Mouse (Mus musculus): ENCODE measurements around the gene Tuba1a. TPM values are rescaled to one million over a fixed set of nuclear protein-coding genes. Genes with fewer than 3 reads are reported as not detected.

Tuba1a gene
- 1,129 and 1,167 TPM in 2 replicates for polyA plus RNA-seq (2014; fragmentation: Nextera tagmentation; extraction: Ambion mirVana)

GRCm38 (mm10) chr15:98953401-98954356 is at the start of gene Tuba1a, which contains the start of gene Gm49450:
Tuba1a (minus strand) TSS chr15:98953703.
Gm49450 (minus strand) TSS chr15:98953551.
- Histone ChIP-seq H3K36me3 (ENCODE audit: insufficient read depth) (0 out of 2 replicates have a peak, but pooled peaks cover 7% of the 10 kb centered on the region), H3K4me3 (ENCODE audit: low read depth, low read length) (peak within 1 kb of the TSS; percentile 78), H3K9me3 (ENCODE audit: low read depth, low read length) (no peaks in the 10 kb centered on the region), H3K27ac (ENCODE audit: low read depth) (peak within 1 kb of the TSS; percentile 98), H3K27me3 (ENCODE audit: insufficient read depth, low read length) (no peaks in the 10 kb centered on the region), H3K4me1 (ENCODE audit: insufficient read depth) (no peaks in the 10 kb centered on the region; the same call in 1 of the 2 replicates), H3K9ac (peak within 1 kb of the TSS; percentile 95), H3K4me2 (peak within 1 kb of the TSS; percentile 75)
- ATAC-seq (ENCODE audit: insufficient read depth) = peak; percentile 99
- DNase-seq = peak; percentile 98
- 6% methylated on average over 28 of the region's 28 CpGs for WGBS
- TF ChIP-seq CTCF (IDR thresholded peaks at IDR 0.05; ENCODE audit: low read depth) = no peak

- peak; percentile 72 for DNase-seq
- ATAC-seq (ENCODE audit: insufficient read depth) = peak; percentile 59; the same call in 1 of the 2 replicates
Observed at GRCm38 (mm10) chr15:99001451-99001931, 48.0 kb upstream of the Tuba1a start.

GRCm38 (mm10) chr15:99000535-99001283 is 47.2 kb upstream of the Tuba1a start:
- DNase-seq = peak; percentile 92

More at GRCm38 (mm10) chr15:99001451-99001931, 48.0 kb upstream of the Tuba1a start:
- peak overlapping the region; percentile 61 for H3K4me2 ChIP-seq
- no peaks in the 10 kb centered on the region for H3K9me3 ChIP-seq (ENCODE audit: low read depth, low read length)
- 10% methylated on average over 17 of the region's 17 CpGs for WGBS
- peak overlapping the region; percentile 33; the same call in 1 of the 2 replicates for H3K27ac ChIP-seq (ENCODE audit: low read depth)
- H3K4me1 ChIP-seq (ENCODE audit: insufficient read depth) = peaks cover 8% of the 10 kb centered on the region; the same call in 1 of the 2 replicates
- H3K4me3 ChIP-seq (ENCODE audit: low read depth, low read length) = peak overlapping the region; percentile 22
- no peak for TF ChIP-seq CTCF (IDR thresholded peaks at IDR 0.05; ENCODE audit: low read depth)
- peak overlapping the region; percentile 34; the same call in 1 of the 2 replicates for H3K9ac ChIP-seq
- no peaks in the 10 kb centered on the region for H3K27me3 ChIP-seq (ENCODE audit: insufficient read depth, low read length)
- no peaks in the 10 kb centered on the region for H3K36me3 ChIP-seq (ENCODE audit: insufficient read depth)

GRCm38 (mm10) chr15:98998775-98999157 is 45.3 kb upstream of the Tuba1a start:
- no peaks in the 10 kb centered on the region for H3K27me3 ChIP-seq (ENCODE audit: insufficient read depth, low read length)
- ATAC-seq (ENCODE audit: insufficient read depth) (no peak), DNase-seq (no peak)
- H3K27ac ChIP-seq (ENCODE audit: low read depth) = no peak overlapping the region; the same call in 1 of the 2 replicates
- H3K4me1 ChIP-seq (ENCODE audit: insufficient read depth) = peaks cover 8% of the 10 kb centered on the region; the same call in 1 of the 2 replicates
- TF ChIP-seq CTCF (IDR thresholded peaks at IDR 0.05; ENCODE audit: low read depth) = no peak
- H3K36me3 ChIP-seq (ENCODE audit: insufficient read depth) = no peaks in the 10 kb centered on the region
- no peaks in the 10 kb centered on the region for H3K9me3 ChIP-seq (ENCODE audit: low read depth, low read length)
- no peak overlapping the region for H3K4me3 ChIP-seq (ENCODE audit: low read depth, low read length)
- H3K9ac ChIP-seq = no peak overlapping the region
- 36% methylated on average over 6 of the region's 6 CpGs for WGBS
- no peak overlapping the region for H3K4me2 ChIP-seq

More at GRCm38 (mm10) chr15:99000535-99001283, 47.2 kb upstream of the Tuba1a start:
- Histone ChIP-seq H3K9ac (no peak overlapping the region), H3K27me3 (ENCODE audit: insufficient read depth, low read length) (no peaks in the 10 kb centered on the region), H3K27ac (ENCODE audit: low read depth) (peak overlapping the region; percentile 33; the same call in 1 of the 2 replicates), H3K4me2 (peak overlapping the region; percentile 61), H3K4me1 (ENCODE audit: insufficient read depth) (peaks cover 8% of the 10 kb centered on the region; the same call in 1 of the 2 replicates), H3K4me3 (ENCODE audit: low read depth, low read length) (no peak overlapping the region), H3K9me3 (ENCODE audit: low read depth, low read length) (no peaks in the 10 kb centered on the region), H3K36me3 (ENCODE audit: insufficient read depth) (no peaks in the 10 kb centered on the region)
- TF ChIP-seq CTCF (IDR thresholded peaks at IDR 0.05; ENCODE audit: low read depth) = peak; percentile 73
- no peak for ATAC-seq (ENCODE audit: insufficient read depth)
- WGBS = 34% methylated on average over 14 of the region's 14 CpGs

GRCm38 (mm10) chr15:98997938-98998774 is 44.7 kb upstream of the Tuba1a start:
- no peak overlapping the region for H3K9ac ChIP-seq
- H3K4me1 ChIP-seq (ENCODE audit: insufficient read depth) = peaks cover 12% of the 10 kb centered on the region; the same call in 1 of the 2 replicates
- no peak for ATAC-seq (ENCODE audit: insufficient read depth)
- TF ChIP-seq CTCF (IDR thresholded peaks at IDR 0.05; ENCODE audit: low read depth) = no peak
- H3K4me2 ChIP-seq = no peak overlapping the region
- WGBS = 24% methylated on average over 13 of the region's 13 CpGs
- DNase-seq = peak; percentile 26
- H3K27me3 ChIP-seq (ENCODE audit: insufficient read depth, low read length) = no peaks in the 10 kb centered on the region
- H3K4me3 ChIP-seq (ENCODE audit: low read depth, low read length) = no peak overlapping the region
- peak overlapping the region; percentile 60 for H3K27ac ChIP-seq (ENCODE audit: low read depth)
- no peaks in the 10 kb centered on the region for H3K9me3 ChIP-seq (ENCODE audit: low read depth, low read length)
- no peaks in the 10 kb centered on the region for H3K36me3 ChIP-seq (ENCODE audit: insufficient read depth)

GRCm38 (mm10) chr15:98996840-98997239 is 43.3 kb upstream of the Tuba1a start:
- H3K9me3 ChIP-seq (ENCODE audit: low read depth, low read length) = no peaks in the 10 kb centered on the region
- H3K36me3 ChIP-seq (ENCODE audit: insufficient read depth) = no peaks in the 10 kb centered on the region
- no peak overlapping the region for H3K4me3 ChIP-seq (ENCODE audit: low read depth, low read length)
- peaks cover 22% of the 10 kb centered on the region for H3K4me1 ChIP-seq (ENCODE audit: insufficient read depth)
- no peak overlapping the region for H3K4me2 ChIP-seq
- no peak overlapping the region for H3K27ac ChIP-seq (ENCODE audit: low read depth)
- DNase-seq = no peak
- WGBS = 77% methylated on average over 7 of the region's 7 CpGs
- ATAC-seq (ENCODE audit: insufficient read depth) = no peak
- no peaks in the 10 kb centered on the region for H3K27me3 ChIP-seq (ENCODE audit: insufficient read depth, low read length)
- no peak for TF ChIP-seq CTCF (IDR thresholded peaks at IDR 0.05; ENCODE audit: low read depth)
- no peak overlapping the region for H3K9ac ChIP-seq
